Mouse (Mus musculus) CH12.LX (cell line): Measurements from ENCODE around the gene Capn8.

Source experiments
- CTCF ChIP-seq, 2 experiments: IDR thresholded peaks in 1 of 2; conservative IDR thresholded peaks in 1 of 2; 2 replicates each; pipeline ENCODE4 v1.5.1; 2011 to 2012; ENCODE audit warnings: low read depth in 2 of 2, low read length in 2 of 2, improper control_type of control experiment in 1 of 2, inconsistent platforms in 1 of 2, mild to moderate bottlenecking in 1 of 2, moderate library complexity in 1 of 2
- ETS1 ChIP-seq: conservative IDR thresholded peaks from 2 replicates; pipeline ENCODE4 v1.6.1; 2012; ENCODE audit warnings: low read depth, mild to moderate bottlenecking, inconsistent platforms, low read length, improper control_type of control experiment, moderate library complexity
- MAX ChIP-seq: IDR thresholded peaks from 2 replicates; pipeline ENCODE4 v1.6.1; 2011; ENCODE audit warnings: low read length, improper control_type of control experiment
- POLR2A ChIP-seq: IDR thresholded peaks from 2 replicates; pipeline ENCODE4 v1.6.1; 2011; ENCODE audit warnings: low read depth, mild to moderate bottlenecking, improper control_type of control experiment, low read length
- TBP ChIP-seq: conservative IDR thresholded peaks from 2 replicates; pipeline ENCODE4 v1.6.1; 2011; ENCODE audit warnings: low read depth, low read length, improper control_type of control experiment
- UBTF ChIP-seq: IDR thresholded peaks from 2 replicates; pipeline ENCODE4 v1.6.1; 2012; ENCODE audit warnings: low read depth, mild to moderate bottlenecking, inconsistent platforms, low read length, improper control_type of control experiment, moderate library complexity
- ZNF384 ChIP-seq: IDR thresholded peaks from 2 replicates; pipeline ENCODE4 v1.6.1; 2012; ENCODE audit warnings: low read depth, low read length, improper control_type of control experiment, inconsistent platforms

DNA sequence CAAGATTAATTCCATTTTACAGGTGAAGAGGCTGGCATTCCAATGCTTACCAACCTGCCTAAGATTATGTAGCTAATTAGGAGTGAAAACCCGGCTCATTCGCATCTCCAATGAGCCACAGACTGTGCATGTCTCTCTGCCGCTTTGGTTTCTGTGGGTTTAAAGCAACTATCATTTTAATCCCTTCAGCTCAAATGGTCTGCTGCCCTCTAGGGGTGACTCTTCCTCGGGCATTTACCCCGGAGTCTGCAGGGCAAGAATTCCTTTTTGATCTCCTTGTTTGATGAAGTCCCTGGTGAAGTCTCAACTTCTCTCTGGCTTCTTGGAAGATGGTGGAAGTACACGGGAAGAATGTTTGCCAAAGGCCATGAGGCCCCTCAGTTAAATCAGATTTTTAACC lies 93.0 kb downstream of the Capn8 start:
- TF ChIP-seq MAX (no peak), ZNF384 (no peak), TBP (no peak), ETS1 (no peak), UBTF (no peak), CTCF (conservative IDR thresholded peaks at IDR 0.05 in 1 of 2, IDR thresholded peaks at IDR 0.05 in 1 of 2; ENCODE audit: low read depth in 2 of 2, low read length in 2 of 2) (peak; percentile 74), POLR2A (no peak)
